Mouse (Mus musculus): Measurements from ENCODE around the gene Cdkn3. TPM values are rescaled to one million over a fixed set of nuclear protein-coding genes. Genes with fewer than 3 reads are reported as not detected.
"Not testable (repeated sequence)": the region's sequence is repeated elsewhere in the genome, so short reads cannot be mapped to it uniquely, and the experiment has no call there.

Cdkn3 gene
- polyA plus RNA-seq, 1 experiment = 12.5 TPM

- no peak overlapping the region for H3ac ChIP-seq (ENCODE audit: control insufficient read depth, insufficient read length)
- peaks cover 3% of the 10 kb centered on the region for H3K27me3 ChIP-seq (ENCODE audit: control insufficient read depth, insufficient read depth, insufficient read length)
- no peaks in the 10 kb centered on the region for H3K36me3 ChIP-seq (ENCODE audit: control insufficient read depth, insufficient read depth)
- H3K4me3 ChIP-seq = no peak overlapping the region
- H3K4me2 ChIP-seq (ENCODE audit: low read depth) = no peak overlapping the region
- TF ChIP-seq E2F4 (IDR thresholded peaks at IDR 0.05; ENCODE audit: insufficient read depth) (no peak), POLR2AphosphoS2 (IDR thresholded peaks at IDR 0.05; ENCODE audit: insufficient read length, low read depth) (no peak), TCF12 (IDR thresholded peaks at IDR 0.05; ENCODE audit: insufficient read depth, poor library complexity, severe bottlenecking) (no peak), REST (IDR thresholded peaks at IDR 0.05; ENCODE audit: insufficient read depth, insufficient read length) (no peak), SRF (IDR thresholded peaks at IDR 0.05; ENCODE audit: control insufficient read depth, insufficient read length, low read depth) (no peak), CEBPB (IDR thresholded peaks at IDR 0.05; ENCODE audit: insufficient read depth, poor library complexity, severe bottlenecking) (no peak), TCF3 (IDR thresholded peaks at IDR 0.05; ENCODE audit: insufficient read length, low read depth) (no peak), MYOG (IDR thresholded peaks at IDR 0.05; ENCODE audit: control insufficient read depth in 1 of 3, insufficient read depth in 1 of 3, insufficient read length in 2 of 3, low read depth in 2 of 3) (no peak), MAX (IDR thresholded peaks at IDR 0.05; ENCODE audit: low read depth) (no peak)
- H3K79me2 ChIP-seq (ENCODE audit: control insufficient read depth, insufficient read depth) = no peaks in the 10 kb centered on the region
Observed at GRCm38 (mm10) chr14:46742674-46743073, 17.7 kb upstream of the Cdkn3 start.

- Histone ChIP-seq H3K36me3 (ENCODE audit: control insufficient read depth, insufficient read depth) (no peaks in the 10 kb centered on the region), H3K79me2 (ENCODE audit: control insufficient read depth, insufficient read depth) (no peaks in the 10 kb centered on the region), H3K4me2 (ENCODE audit: low read depth) (no peak overlapping the region), H3ac (ENCODE audit: control insufficient read depth, insufficient read length) (no peak overlapping the region), H3K27me3 (ENCODE audit: control insufficient read depth, insufficient read depth, insufficient read length) (peaks cover 3% of the 10 kb centered on the region), H3K4me3 (no peak overlapping the region)
- no peak for TF ChIP-seq USF1 (IDR thresholded peaks at IDR 0.05; ENCODE audit: low read depth)
- no peak for TF ChIP-seq E2F4 (IDR thresholded peaks at IDR 0.05; ENCODE audit: insufficient read depth)
- no peak for TF ChIP-seq TCF3 (IDR thresholded peaks at IDR 0.05; ENCODE audit: insufficient read length, low read depth)
- TF ChIP-seq POLR2AphosphoS2 (IDR thresholded peaks at IDR 0.05; ENCODE audit: insufficient read length, low read depth) = no peak
- no peak for TF ChIP-seq MYOD1 (IDR thresholded peaks at IDR 0.05; ENCODE audit: control insufficient read depth in 1 of 3, insufficient read length in 2 of 3, low read depth in 2 of 3)
- no peak for TF ChIP-seq POLR2A (IDR thresholded peaks at IDR 0.05; ENCODE audit: insufficient read length, low read depth)
- TF ChIP-seq MYOG (IDR thresholded peaks at IDR 0.05; ENCODE audit: control insufficient read depth in 1 of 3, insufficient read depth in 1 of 3, insufficient read length in 2 of 3, low read depth in 2 of 3) = no peak
- TF ChIP-seq CEBPB (IDR thresholded peaks at IDR 0.05; ENCODE audit: insufficient read depth, poor library complexity, severe bottlenecking) = no peak
- TF ChIP-seq MAX (IDR thresholded peaks at IDR 0.05; ENCODE audit: low read depth) = no peak
- TF ChIP-seq REST (IDR thresholded peaks at IDR 0.05; ENCODE audit: insufficient read depth, insufficient read length) = no peak
- TF ChIP-seq SRF (IDR thresholded peaks at IDR 0.05; ENCODE audit: control insufficient read depth, insufficient read length, low read depth) = no peak
- TF ChIP-seq TCF12 (IDR thresholded peaks at IDR 0.05; ENCODE audit: insufficient read depth, poor library complexity, severe bottlenecking) = no peak
Observed at GRCm38 (mm10) chr14:46745413-46745812, 14.9 kb upstream of the Cdkn3 start.

- H3K27me3 ChIP-seq (ENCODE audit: control insufficient read depth, insufficient read depth, insufficient read length); H3K4me2 ChIP-seq (ENCODE audit: low read depth); H3ac ChIP-seq (ENCODE audit: control insufficient read depth, insufficient read length); H3K4me3 ChIP-seq; H3K79me2 ChIP-seq (ENCODE audit: control insufficient read depth, insufficient read depth); H3K36me3 ChIP-seq (ENCODE audit: control insufficient read depth, insufficient read depth): not testable (repeated sequence)
Observed at GRCm38 (mm10) chr14:46754371-46754770, 6.0 kb upstream of the Cdkn3 start.

GRCm38 (mm10) chr14:46755851-46756250 lies 4.5 kb upstream of the Cdkn3 start:
- TF ChIP-seq MYOD1 (IDR thresholded peaks at IDR 0.05; ENCODE audit: control insufficient read depth in 1 of 3, insufficient read length in 2 of 3, low read depth in 2 of 3) (no peak), USF1 (IDR thresholded peaks at IDR 0.05; ENCODE audit: low read depth) (no peak), CEBPB (IDR thresholded peaks at IDR 0.05; ENCODE audit: insufficient read depth, poor library complexity, severe bottlenecking) (no peak), POLR2AphosphoS2 (IDR thresholded peaks at IDR 0.05; ENCODE audit: insufficient read length, low read depth) (no peak), SRF (IDR thresholded peaks at IDR 0.05; ENCODE audit: control insufficient read depth, insufficient read length, low read depth) (no peak), TCF3 (IDR thresholded peaks at IDR 0.05; ENCODE audit: insufficient read length, low read depth) (no peak), MAX (IDR thresholded peaks at IDR 0.05; ENCODE audit: low read depth) (no peak), E2F4 (IDR thresholded peaks at IDR 0.05; ENCODE audit: insufficient read depth) (no peak), TCF12 (IDR thresholded peaks at IDR 0.05; ENCODE audit: insufficient read depth, poor library complexity, severe bottlenecking) (no peak)
- Histone ChIP-seq H3K79me2 (ENCODE audit: control insufficient read depth, insufficient read depth) (no peaks in the 10 kb centered on the region), H3ac (ENCODE audit: control insufficient read depth, insufficient read length) (no peak overlapping the region), H3K4me3 (no peak overlapping the region), H3K4me2 (ENCODE audit: low read depth) (no peak overlapping the region), H3K27me3 (ENCODE audit: control insufficient read depth, insufficient read depth, insufficient read length) (no peaks in the 10 kb centered on the region), H3K36me3 (ENCODE audit: control insufficient read depth, insufficient read depth) (no peaks in the 10 kb centered on the region)

GRCm38 (mm10) chr14:46757736-46758135 lies 2.6 kb upstream of the Cdkn3 start:
- H3K36me3 ChIP-seq (ENCODE audit: control insufficient read depth, insufficient read depth) = no peaks in the 10 kb centered on the region
- no peaks in the 10 kb centered on the region for H3K27me3 ChIP-seq (ENCODE audit: control insufficient read depth, insufficient read depth, insufficient read length)
- H3K4me2 ChIP-seq (ENCODE audit: low read depth) = no peak overlapping the region
- H3ac ChIP-seq (ENCODE audit: control insufficient read depth, insufficient read length) = no peak overlapping the region
- no peaks in the 10 kb centered on the region for H3K79me2 ChIP-seq (ENCODE audit: control insufficient read depth, insufficient read depth)
- TF ChIP-seq E2F4 (IDR thresholded peaks at IDR 0.05; ENCODE audit: insufficient read depth) (no peak), MAX (IDR thresholded peaks at IDR 0.05; ENCODE audit: low read depth) (no peak), TCF12 (IDR thresholded peaks at IDR 0.05; ENCODE audit: insufficient read depth, poor library complexity, severe bottlenecking) (no peak), MYOG (IDR thresholded peaks at IDR 0.05; ENCODE audit: control insufficient read depth in 1 of 3, insufficient read depth in 1 of 3, insufficient read length in 2 of 3, low read depth in 2 of 3) (no peak), USF1 (IDR thresholded peaks at IDR 0.05; ENCODE audit: low read depth) (no peak), SRF (IDR thresholded peaks at IDR 0.05; ENCODE audit: control insufficient read depth, insufficient read length, low read depth) (no peak), TCF3 (IDR thresholded peaks at IDR 0.05; ENCODE audit: insufficient read length, low read depth) (no peak), REST (IDR thresholded peaks at IDR 0.05; ENCODE audit: insufficient read depth, insufficient read length) (no peak), CEBPB (IDR thresholded peaks at IDR 0.05; ENCODE audit: insufficient read depth, poor library complexity, severe bottlenecking) (no peak), POLR2A (IDR thresholded peaks at IDR 0.05; ENCODE audit: insufficient read length, low read depth) (no peak), MYOD1 (IDR thresholded peaks at IDR 0.05; ENCODE audit: control insufficient read depth in 1 of 3, insufficient read length in 2 of 3, low read depth in 2 of 3) (no peak), POLR2AphosphoS2 (IDR thresholded peaks at IDR 0.05; ENCODE audit: insufficient read length, low read depth) (no peak)
- H3K4me3 ChIP-seq = no peak overlapping the region

Data from myocyte (in vitro differentiated cells).